Mouse (Mus musculus): ENCODE data around the gene Slc9a1. TPM values are rescaled to one million over a fixed set of nuclear protein-coding genes. Genes with fewer than 3 reads are reported as not detected.
A peak's percentile ranks its signal among the peaks of the same experiment; 100 is the strongest.

The Slc9a1 gene
- 39.4 and 46.9 TPM in 2 replicates for polyA plus RNA-seq (2012; rRNA removed)

- H3K27me3 ChIP-seq (ENCODE audit: control insufficient read depth, insufficient read depth, low read length), result no peaks in the 10 kb centered on the region
- H3K4me3 ChIP-seq (ENCODE audit: extremely low read depth, insufficient read depth, insufficient read length), result peak within 1 kb of the TSS; percentile 87
- WGBS, result 1% methylated on average over 40 of the region's 40 CpGs
- peak; percentile 93 for TF ChIP-seq CTCF (IDR thresholded peaks at IDR 0.05; ENCODE audit: extremely low read depth, insufficient read depth, insufficient read length, insufficient replicate concordance)
- peak; percentile 100 for TF ChIP-seq POLR2A (IDR thresholded peaks at IDR 0.05; ENCODE audit: low read depth, low read length)
- H3K4me1 ChIP-seq (ENCODE audit: control insufficient read depth, insufficient read depth, insufficient read length), result peaks cover 22% of the 10 kb centered on the region
- DNase-seq (ENCODE audit: low read depth in 1 of 2, low spot score in 2 of 2), result peak; percentile 86 to 88
- peak within 1 kb of the TSS; percentile 65 for H3K27ac ChIP-seq (ENCODE audit: insufficient read depth, low read length)
- no peaks in the 10 kb centered on the region for H3K36me3 ChIP-seq (ENCODE audit: control insufficient read depth, insufficient read depth, low read length)
These were observed at the start of gene Slc9a1 for GRCm38 (mm10) chr4:133369553-133370297. Slc9a1 (plus strand) TSS chr4:133369706.

- no peak for DNase-seq (ENCODE audit: low read depth in 1 of 2, low spot score in 2 of 2)
- Histone ChIP-seq H3K4me1 (ENCODE audit: control insufficient read depth, insufficient read depth, insufficient read length) (no peaks in the 10 kb centered on the region), H3K27ac (ENCODE audit: insufficient read depth, low read length) (no peak overlapping the region), H3K36me3 (ENCODE audit: control insufficient read depth, insufficient read depth, low read length) (no peaks in the 10 kb centered on the region), H3K27me3 (ENCODE audit: control insufficient read depth, insufficient read depth, low read length) (no peaks in the 10 kb centered on the region), H3K4me3 (ENCODE audit: extremely low read depth, insufficient read depth, insufficient read length) (no peak overlapping the region)
- 18% methylated on average over 7 of the region's 7 CpGs for WGBS
- no peak for TF ChIP-seq CTCF (IDR thresholded peaks at IDR 0.05; ENCODE audit: extremely low read depth, insufficient read depth, insufficient read length, insufficient replicate concordance)
- TF ChIP-seq POLR2A (IDR thresholded peaks at IDR 0.05; ENCODE audit: low read depth, low read length), result no peak
These were observed 41.4 kb upstream of the Slc9a1 start for GRCm38 (mm10) chr4:133328129-133328528.

- no peaks in the 10 kb centered on the region for H3K36me3 ChIP-seq (ENCODE audit: control insufficient read depth, insufficient read depth, low read length)
- 62% methylated on average over 4 of the region's 4 CpGs for WGBS
- H3K4me3 ChIP-seq (ENCODE audit: extremely low read depth, insufficient read depth, insufficient read length), result no peak overlapping the region
- TF ChIP-seq POLR2A (IDR thresholded peaks at IDR 0.05; ENCODE audit: low read depth, low read length) (no peak), CTCF (IDR thresholded peaks at IDR 0.05; ENCODE audit: extremely low read depth, insufficient read depth, insufficient read length, insufficient replicate concordance) (no peak)
- H3K4me1 ChIP-seq (ENCODE audit: control insufficient read depth, insufficient read depth, insufficient read length), result no peaks in the 10 kb centered on the region
- no peak for DNase-seq (ENCODE audit: low read depth in 1 of 2, low spot score in 2 of 2)
- H3K27ac ChIP-seq (ENCODE audit: insufficient read depth, low read length), result no peak overlapping the region
- H3K27me3 ChIP-seq (ENCODE audit: control insufficient read depth, insufficient read depth, low read length), result no peaks in the 10 kb centered on the region
These were observed 39.2 kb upstream of the Slc9a1 start for GRCm38 (mm10) chr4:133330296-133330695.

- no peak for DNase-seq (ENCODE audit: low read depth in 1 of 2, low spot score in 2 of 2)
- TF ChIP-seq POLR2A (IDR thresholded peaks at IDR 0.05; ENCODE audit: low read depth, low read length), result no peak
- TF ChIP-seq CTCF (IDR thresholded peaks at IDR 0.05; ENCODE audit: extremely low read depth, insufficient read depth, insufficient read length, insufficient replicate concordance), result no peak
- Histone ChIP-seq H3K27me3 (ENCODE audit: control insufficient read depth, insufficient read depth, low read length) (no peaks in the 10 kb centered on the region), H3K27ac (ENCODE audit: insufficient read depth, low read length) (no peak overlapping the region), H3K36me3 (ENCODE audit: control insufficient read depth, insufficient read depth, low read length) (no peaks in the 10 kb centered on the region), H3K4me1 (ENCODE audit: control insufficient read depth, insufficient read depth, insufficient read length) (no peaks in the 10 kb centered on the region), H3K4me3 (ENCODE audit: extremely low read depth, insufficient read depth, insufficient read length) (no peak overlapping the region)
- 92% methylated on average over 6 of the region's 6 CpGs for WGBS
These were observed 36.2 kb upstream of the Slc9a1 start for GRCm38 (mm10) chr4:133333306-133333705.

- Histone ChIP-seq H3K4me1 (ENCODE audit: control insufficient read depth, insufficient read depth, insufficient read length) (no peaks in the 10 kb centered on the region; the same call in 1 of the 2 replicates), H3K4me3 (ENCODE audit: extremely low read depth, insufficient read depth, insufficient read length) (peak overlapping the region; percentile 90; the same call in 1 of the 2 replicates), H3K27ac (ENCODE audit: insufficient read depth, low read length) (no peak overlapping the region), H3K36me3 (ENCODE audit: control insufficient read depth, insufficient read depth, low read length) (no peaks in the 10 kb centered on the region), H3K27me3 (ENCODE audit: control insufficient read depth, insufficient read depth, low read length) (no peaks in the 10 kb centered on the region)
- no peak for TF ChIP-seq CTCF (IDR thresholded peaks at IDR 0.05; ENCODE audit: extremely low read depth, insufficient read depth, insufficient read length, insufficient replicate concordance)
- TF ChIP-seq POLR2A (IDR thresholded peaks at IDR 0.05; ENCODE audit: low read depth, low read length), result no peak
- DNase-seq (ENCODE audit: low read depth in 1 of 2, low spot score in 2 of 2), result no peak
- 15% methylated on average over 14 of the region's 14 CpGs for WGBS
These were observed 31.5 kb upstream of the Slc9a1 start for GRCm38 (mm10) chr4:133337833-133338520.

GRCm38 (mm10) chr4:133338521-133339095 is 30.9 kb upstream of the Slc9a1 start:
- H3K27ac ChIP-seq (ENCODE audit: insufficient read depth, low read length), result peak overlapping the region; percentile 24
- H3K4me1 ChIP-seq (ENCODE audit: control insufficient read depth, insufficient read depth, insufficient read length), result no peaks in the 10 kb centered on the region; the same call in 1 of the 2 replicates
- H3K4me3 ChIP-seq (ENCODE audit: extremely low read depth, insufficient read depth, insufficient read length), result peak overlapping the region; percentile 90
- TF ChIP-seq POLR2A (IDR thresholded peaks at IDR 0.05; ENCODE audit: low read depth, low read length), result no peak
- no peak for TF ChIP-seq CTCF (IDR thresholded peaks at IDR 0.05; ENCODE audit: extremely low read depth, insufficient read depth, insufficient read length, insufficient replicate concordance)
- DNase-seq (ENCODE audit: low read depth in 1 of 2, low spot score in 2 of 2), result no peak
- no peaks in the 10 kb centered on the region for H3K36me3 ChIP-seq (ENCODE audit: control insufficient read depth, insufficient read depth, low read length)
- 3% methylated on average over 16 of the region's 39 CpGs for WGBS
- no peaks in the 10 kb centered on the region for H3K27me3 ChIP-seq (ENCODE audit: control insufficient read depth, insufficient read depth, low read length)

All from spleen, adult 2 months (tissue).